Mouse (Mus musculus) hindlimb bud, embryonic 11.5 days (tissue): ENCODE measurements at regions not wholly inside any gene's neighbourhood (a gene's known extent, or its start where the extent isn't known, plus 50 kb on each side); places are given as distances from the start of the nearest gene placed in this dataset.

Source experiments
- DNase-seq: peaks from one replicate; pipeline ENCODE4 v3.0.0-alpha.2; 2012; ENCODE audit warnings: low read depth, low spot score; ENCODE audit errors: extremely low spot score

- DNase-seq: no peak
Observed at GRCm38 (mm10) chr2:160207226-160207625, 126.7 kb downstream of the Gm826 start.

GRCm38 (mm10) chr2:160192661-160193060, 141.3 kb downstream of the Gm826 start:
- no peak for DNase-seq

- no peak for DNase-seq
Observed at GRCm38 (mm10) chr2:160186106-160186505, 147.9 kb downstream of the Gm826 start.

- DNase-seq: no peak
Observed at GRCm38 (mm10) chr2:160170975-160171515, 162.9 kb downstream of the Gm826 start.

- DNase-seq: no peak
Observed at GRCm38 (mm10) chr2:160158599-160159261, 175.2 kb downstream of the Gm826 start.

GRCm38 (mm10) chr2:160153781-160154180, 180.2 kb downstream of the Gm826 start:
- DNase-seq: no peak

GRCm38 (mm10) chr2:160152101-160152500, 181.9 kb downstream of the Gm826 start:
- DNase-seq: no peak

GRCm38 (mm10) chr2:160148936-160149335, 185.0 kb downstream of the Gm826 start:
- DNase-seq: no peak

- DNase-seq: no peak
Observed at GRCm38 (mm10) chr2:160148516-160148915, 185.4 kb downstream of the Gm826 start.

- no peak for DNase-seq
Observed at GRCm38 (mm10) chr2:160148031-160148430, 185.9 kb downstream of the Gm826 start.

- DNase-seq: no peak
Observed at GRCm38 (mm10) chr2:160140166-160140740, 193.7 kb downstream of the Gm826 start.

- DNase-seq: no peak
Observed at GRCm38 (mm10) chr2:160138091-160138490, 195.9 kb downstream of the Gm826 start.

- DNase-seq: no peak
Observed at GRCm38 (mm10) chr2:160131797-160132196, 202.2 kb downstream of the Gm826 start.

GRCm38 (mm10) chr2:160131386-160131785, 202.6 kb downstream of the Gm826 start:
- no peak for DNase-seq

GRCm38 (mm10) chr2:160117148-160117547, 216.8 kb downstream of the Gm826 start:
- no peak for DNase-seq

- no peak for DNase-seq
Observed at GRCm38 (mm10) chr2:160111176-160111692, 222.7 kb downstream of the Gm826 start.

- DNase-seq: no peak
Observed at GRCm38 (mm10) chr2:160093078-160093477, 240.9 kb downstream of the Gm826 start.

- no peak for DNase-seq
Observed at GRCm38 (mm10) chr2:160085999-160086398, 248.0 kb downstream of the Gm826 start.

GRCm38 (mm10) chr2:160083674-160084073, 250.3 kb downstream of the Gm826 start:
- DNase-seq: no peak

GRCm38 (mm10) chr2:160082106-160082653, 251.8 kb downstream of the Gm826 start:
- DNase-seq: no peak

GRCm38 (mm10) chr2:160075694-160076093, 258.3 kb downstream of the Gm826 start:
- DNase-seq: no peak

GRCm38 (mm10) chr2:160070441-160070840, 263.5 kb downstream of the Gm826 start:
- no peak for DNase-seq
